Mouse (Mus musculus): ENCODE data around the gene Vmn2r-ps159. TPM values are rescaled to one million over a fixed set of nuclear protein-coding genes. Genes with fewer than 3 reads are reported as not detected.
"Not testable (repeated sequence)": the region's sequence is repeated elsewhere in the genome, so short reads cannot be mapped to it uniquely, and the experiment has no call there.

Gene Vmn2r-ps159
- not detected for total RNA-seq (2018; cell fraction: chromatin; rRNA removed)
- total RNA-seq (2018; cell fraction: cytosol; rRNA removed), result not detected
- total RNA-seq (2018; cell fraction: nucleus; rRNA removed), result not detected
- polyA plus RNA-seq (2018), result not detected in 3 replicates

- H3K4me3 ChIP-seq (ENCODE audit: inconsistent target); H3K27ac ChIP-seq; H3K79me2 ChIP-seq (ENCODE audit: inconsistent target); H3K36me3 ChIP-seq (ENCODE audit: inconsistent target): not testable (repeated sequence)
- WGBS (ENCODE audit: missing documents), result 79% methylated on average over 3 of the region's 3 CpGs
Measured at GRCm38 (mm10) chr4:156330803-156331202, at the start of gene Vmn2r-ps159. Gene Vmn2r-ps159, plus strand, starts transcription at chr4:156331103.

- 76% methylated on average over 4 of the region's 4 CpGs for WGBS (ENCODE audit: missing documents)
- H3K36me3 ChIP-seq (ENCODE audit: inconsistent target); H3K4me3 ChIP-seq (ENCODE audit: inconsistent target); H3K79me2 ChIP-seq (ENCODE audit: inconsistent target); H3K27ac ChIP-seq: not testable (repeated sequence)
Measured at GRCm38 (mm10) chr4:156341601-156342504, 10.9 kb downstream of the Vmn2r-ps159 start.

DNA sequence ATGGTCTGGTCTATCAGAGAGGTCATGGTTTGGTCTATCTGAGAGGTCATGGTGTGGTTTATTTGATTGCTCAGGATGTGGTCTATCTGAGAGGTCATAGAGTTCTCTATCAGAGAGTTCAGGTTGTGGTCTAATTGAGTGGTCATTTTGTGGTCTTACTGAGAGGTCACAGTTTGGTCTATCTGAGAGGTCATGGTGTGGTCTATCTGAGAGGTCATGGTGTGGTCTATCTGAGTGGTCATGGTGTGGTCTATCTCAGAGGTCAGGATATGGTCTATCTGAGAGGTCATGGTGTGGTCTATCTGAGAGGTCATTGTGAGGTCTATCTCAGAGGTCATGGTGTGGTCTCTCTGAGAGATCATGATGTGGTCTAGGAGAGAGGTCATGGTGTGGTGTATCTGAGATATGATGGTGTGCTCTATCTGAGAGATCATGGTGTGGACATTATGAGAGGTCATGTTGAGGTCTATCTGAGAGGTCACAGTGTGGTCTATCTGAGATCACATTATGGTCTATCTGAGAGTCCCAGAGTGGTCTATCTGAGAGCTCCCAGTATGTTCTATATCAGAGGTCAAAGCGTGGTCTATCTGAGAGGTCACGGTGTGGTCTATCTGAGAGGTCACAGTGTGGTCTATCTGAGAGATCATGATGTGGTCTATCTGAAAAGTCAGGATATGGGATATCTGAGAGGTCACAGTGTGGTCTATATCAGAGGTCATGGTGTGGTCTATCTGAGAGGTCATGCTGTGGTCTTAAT is 11.8 kb downstream of the Vmn2r-ps159 start:
- WGBS (ENCODE audit: missing documents), result 88% methylated on average over 2 of the region's 2 CpGs
- no peak overlapping the region for H3K4me3 ChIP-seq (ENCODE audit: inconsistent target)
- H3K36me3 ChIP-seq (ENCODE audit: inconsistent target), result no peaks in the 10 kb centered on the region
- H3K79me2 ChIP-seq (ENCODE audit: inconsistent target), result no peaks in the 10 kb centered on the region
- H3K27ac ChIP-seq, result no peak overlapping the region

DNA sequence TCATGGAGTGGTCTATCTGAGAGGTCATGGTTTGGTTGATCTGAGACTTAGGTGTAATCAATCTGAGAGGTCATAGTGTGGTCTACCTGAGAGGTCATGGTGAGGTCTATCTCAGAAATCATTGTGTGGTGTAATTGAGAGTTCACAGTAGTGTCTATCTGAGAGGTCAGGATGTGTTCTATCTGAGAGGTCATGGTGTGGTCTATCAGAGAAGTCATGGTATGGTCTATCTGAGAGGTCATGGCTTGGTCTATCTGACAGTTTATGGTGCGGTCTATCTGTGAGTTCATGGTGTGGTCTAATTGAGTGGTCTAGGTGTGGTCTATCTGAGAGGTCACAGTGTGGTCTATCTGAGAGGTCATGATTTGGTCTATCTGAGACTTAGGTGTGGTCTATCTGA is 12.4 kb downstream of the Vmn2r-ps159 start:
- 89% methylated on average over 1 of the region's 1 CpGs for WGBS (ENCODE audit: missing documents)

GRCm38 (mm10) chr4:156356756-156357437 is 26.0 kb downstream of the Vmn2r-ps159 start:
- H3K4me3 ChIP-seq (ENCODE audit: inconsistent target); H3K36me3 ChIP-seq (ENCODE audit: inconsistent target); H3K27ac ChIP-seq; H3K79me2 ChIP-seq (ENCODE audit: inconsistent target): not testable (repeated sequence)
- 74% methylated on average over 3 of the region's 3 CpGs for WGBS (ENCODE audit: missing documents)

More for the DNA sequence above, 12.4 kb downstream of the Vmn2r-ps159 start:
- no peak overlapping the region for H3K27ac ChIP-seq
- H3K36me3 ChIP-seq (ENCODE audit: inconsistent target), result no peaks in the 10 kb centered on the region
- no peak overlapping the region for H3K4me3 ChIP-seq (ENCODE audit: inconsistent target)
- no peaks in the 10 kb centered on the region for H3K79me2 ChIP-seq (ENCODE audit: inconsistent target)

Other genes starting within 250 kb of the Vmn2r-ps159 start
- gene 9430015G10Rik, start 221.1 kb upstream of the Vmn2r-ps159 start, polyA plus RNA-seq (2018), result 3.9 to 7.6 TPM (median 5.1 TPM) in 3 replicates
- gene Rnf223, start 200.6 kb upstream of the Vmn2r-ps159 start, polyA plus RNA-seq (2018), result not detected in 3 replicates
- gene Agrn, start 133.6 kb upstream of the Vmn2r-ps159 start, polyA plus RNA-seq (2018), result 3.3 to 10.5 TPM (median 7.2 TPM) in 3 replicates
- gene Isg15, start 130.3 kb upstream of the Vmn2r-ps159 start, polyA plus RNA-seq (2018), result 62.5 to 462 TPM (median 183 TPM) in 3 replicates
- 0.53 to 3.8 TPM (median 0.88 TPM) in 3 replicates for gene AW011738, start 127.8 kb upstream of the Vmn2r-ps159 start, polyA plus RNA-seq (2018)
- 0.06 to 0.12 TPM in 2 of 3 replicates, not detected in the other for gene Perm1, start 115.2 kb upstream of the Vmn2r-ps159 start, polyA plus RNA-seq (2018)
- gene Plekhn1, start 96.2 kb upstream of the Vmn2r-ps159 start, polyA plus RNA-seq (2018), result 16.9 to 22.6 TPM (median 18.8 TPM) in 3 replicates
- gene Noc2l, start 95.1 kb upstream of the Vmn2r-ps159 start, polyA plus RNA-seq (2018), result 52.2 to 93.1 TPM (median 59.9 TPM) in 3 replicates
- 0.09 to 0.43 TPM in 2 of 3 replicates, not detected in the other for gene Samd11, start 75.4 kb upstream of the Vmn2r-ps159 start, polyA plus RNA-seq (2018)

Measured in macrophage (primary cell).